Mouse (Mus musculus): ENCODE measurements around the gene Fndc3b. TPM values are rescaled to one million over a fixed set of nuclear protein-coding genes. Genes with fewer than 3 reads are reported as not detected.

The Fndc3b gene
- total RNA-seq, 4 experiments from 2014 or later: 9.2 to 12.6 (median 11.2) TPM

DNA sequence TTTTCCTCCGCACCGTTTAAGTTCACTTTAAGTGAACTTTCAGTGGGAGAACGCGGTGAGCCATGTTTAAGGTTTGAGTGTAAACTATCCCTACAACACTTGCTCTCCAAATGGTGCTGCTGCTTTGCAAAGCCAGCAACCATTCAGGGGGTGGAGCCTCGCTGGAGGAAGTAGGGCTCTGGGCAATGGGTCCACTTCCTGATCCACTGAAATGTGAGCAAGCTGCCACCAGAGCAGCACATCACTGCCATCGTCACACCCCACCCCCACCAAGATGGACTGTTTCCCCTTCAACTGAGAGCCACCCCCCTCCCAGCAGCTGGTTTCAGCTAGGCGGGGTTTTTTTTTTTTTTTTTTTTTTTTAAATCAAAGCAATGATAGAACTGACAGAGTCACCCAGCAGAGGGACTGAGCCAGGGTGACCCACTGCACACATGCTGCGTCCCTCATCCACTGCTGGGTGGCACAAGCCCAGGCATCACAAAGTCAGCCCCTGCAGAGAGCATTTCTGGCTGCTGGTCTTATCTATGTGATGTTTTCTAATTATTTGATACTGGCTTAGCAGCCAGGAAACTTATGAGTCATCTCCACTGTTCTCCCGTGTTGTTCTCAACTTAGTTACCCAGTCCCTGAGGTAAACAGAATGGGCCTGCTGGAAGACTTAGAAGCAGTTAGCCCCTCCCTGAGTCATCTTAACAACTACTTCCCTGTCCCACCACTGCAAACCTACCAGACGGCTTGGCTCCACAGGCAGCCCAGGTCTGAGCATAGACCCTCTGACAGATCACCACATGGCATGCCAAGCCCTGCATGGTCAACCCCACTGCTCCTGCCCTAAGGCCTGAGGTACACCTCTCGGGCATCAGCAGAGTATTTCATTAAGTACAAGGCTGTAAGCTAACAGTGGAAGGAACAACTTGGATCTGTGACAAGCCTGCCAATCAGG is 112.4 kb downstream of the Fndc3b start:
- no peak for DNase-seq (ENCODE audit: low spot score in 2 of 2)

DNA sequence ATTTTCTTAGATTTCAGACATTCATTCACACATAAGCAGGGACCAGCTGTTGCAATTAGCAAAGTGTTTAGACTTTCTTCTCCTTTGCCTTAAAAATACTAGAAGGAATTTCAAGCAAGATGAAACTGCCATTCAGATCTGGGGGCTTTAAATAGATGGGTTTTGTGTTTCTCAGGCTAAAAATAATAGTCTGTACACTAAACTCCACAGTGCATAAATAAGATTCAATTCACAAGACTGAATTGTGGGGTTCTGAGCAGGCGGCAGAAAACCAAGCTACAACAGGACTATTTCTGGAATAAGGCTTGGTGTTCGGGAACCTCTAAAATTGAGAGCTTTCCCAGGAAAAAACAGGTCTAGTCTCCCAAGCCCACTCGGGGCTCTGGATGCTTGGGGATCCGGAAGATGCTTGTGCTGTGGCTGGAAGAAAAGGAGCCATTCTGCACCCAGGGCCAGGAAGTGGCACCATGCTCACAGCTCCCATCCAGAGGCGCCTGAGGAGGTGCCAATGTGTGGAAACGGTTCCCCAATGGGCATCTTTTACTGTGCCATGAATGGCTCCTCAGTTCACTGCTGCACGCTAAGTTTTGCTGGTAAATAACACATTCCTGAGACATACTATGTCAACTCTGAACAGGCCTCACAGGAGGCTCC is 117.5 kb downstream of the Fndc3b start:
- DNase-seq (ENCODE audit: low spot score in 2 of 2): no peak

DNA sequence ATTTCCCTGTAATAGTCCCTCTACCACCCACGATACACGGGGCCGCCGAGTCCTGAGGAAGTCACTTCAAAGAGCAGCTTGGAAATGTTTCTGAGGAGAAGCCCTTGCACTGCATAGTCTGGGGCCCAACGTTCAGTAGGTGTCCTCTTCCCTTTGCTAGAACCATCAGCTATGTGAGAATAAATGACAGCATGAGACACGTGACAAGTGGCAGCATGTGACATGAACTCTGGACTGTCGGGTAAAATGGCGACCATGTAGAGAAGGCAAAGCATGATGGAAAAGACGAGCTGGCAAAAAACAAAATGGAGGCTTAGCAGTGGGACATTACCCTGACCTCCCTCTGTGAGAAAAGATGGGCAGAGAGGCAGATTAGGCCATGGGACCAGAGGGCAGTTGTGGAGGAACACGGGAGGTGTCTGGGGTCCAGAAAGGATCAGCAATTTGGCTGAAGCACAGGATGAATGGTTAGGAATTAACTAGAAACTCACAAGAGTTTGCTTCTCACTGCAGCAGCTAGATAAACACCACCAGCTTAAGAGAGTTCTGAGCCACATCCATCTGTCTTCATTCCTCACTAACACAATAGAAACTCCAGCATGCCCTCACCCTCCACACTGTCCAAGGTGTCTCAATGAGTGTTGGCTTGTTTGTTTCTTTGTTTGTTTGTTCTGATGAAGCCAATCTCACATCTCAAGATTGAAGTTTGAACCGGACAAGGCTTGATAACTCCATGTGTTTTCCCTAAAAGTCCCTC is 118.2 kb downstream of the Fndc3b start:
- no peak for DNase-seq (ENCODE audit: low spot score in 2 of 2)

DNA sequence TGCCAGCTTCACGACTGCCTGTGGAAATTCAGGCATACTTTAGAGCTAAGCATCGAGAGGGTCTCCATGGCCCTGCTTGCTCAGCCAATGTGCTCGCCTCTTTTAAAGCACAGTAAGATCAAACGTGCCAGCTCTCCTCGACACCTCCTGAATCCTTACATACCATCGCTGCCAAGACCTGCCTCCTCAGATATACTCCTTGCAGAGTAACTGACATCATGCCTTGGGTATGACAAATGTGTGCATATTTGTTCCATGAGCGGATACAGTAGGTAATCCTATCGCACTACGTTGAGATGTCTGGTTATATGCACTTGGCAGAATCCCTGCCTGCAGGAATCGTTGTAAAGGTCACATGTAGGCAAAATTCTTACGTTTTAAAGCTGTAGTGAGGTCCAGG is 120.3 kb downstream of the Fndc3b start:
- DNase-seq (ENCODE audit: low spot score in 2 of 2): no peak

DNA sequence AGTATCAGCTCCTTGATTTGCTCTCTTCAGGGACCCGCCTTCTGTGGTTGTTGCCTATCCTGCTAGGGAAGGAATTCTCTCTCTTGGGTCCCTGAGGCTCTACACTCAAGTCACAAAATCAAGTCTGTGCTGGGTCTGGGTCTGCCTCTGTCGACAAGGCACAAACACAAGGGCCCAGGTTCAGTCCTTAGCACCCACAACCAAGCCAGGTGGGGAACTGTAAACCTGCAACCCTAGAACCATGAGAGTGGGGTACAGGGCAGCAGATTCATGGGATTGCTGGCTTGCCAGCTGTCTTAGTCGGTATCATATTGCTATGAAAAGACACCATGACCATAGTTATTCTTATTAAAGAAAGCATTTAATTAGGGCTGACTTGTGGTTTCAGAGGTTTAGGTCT is 121.8 kb downstream of the Fndc3b start:
- no peak for DNase-seq (ENCODE audit: low spot score in 2 of 2)

DNA sequence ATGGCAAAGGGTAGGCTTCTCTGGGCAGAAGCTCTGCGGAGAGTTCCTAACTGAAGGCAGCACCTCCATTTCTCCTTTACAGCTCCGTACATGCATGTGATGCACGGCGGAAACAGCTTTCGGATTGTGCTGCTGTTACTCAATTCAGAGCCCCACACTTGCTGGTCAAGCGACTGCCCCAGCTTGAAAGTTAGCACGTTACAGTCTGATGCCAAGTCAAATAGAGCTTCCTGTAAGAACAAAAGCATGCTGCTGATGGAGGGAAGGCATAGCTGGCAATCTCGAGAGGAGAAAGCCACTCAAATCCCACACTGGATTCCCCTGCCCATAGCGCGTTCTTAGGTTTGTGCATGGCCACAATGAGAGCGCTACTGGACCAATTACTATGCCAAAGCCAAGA is 122.5 kb downstream of the Fndc3b start:
- DNase-seq (ENCODE audit: low spot score in 2 of 2): no peak

DNA sequence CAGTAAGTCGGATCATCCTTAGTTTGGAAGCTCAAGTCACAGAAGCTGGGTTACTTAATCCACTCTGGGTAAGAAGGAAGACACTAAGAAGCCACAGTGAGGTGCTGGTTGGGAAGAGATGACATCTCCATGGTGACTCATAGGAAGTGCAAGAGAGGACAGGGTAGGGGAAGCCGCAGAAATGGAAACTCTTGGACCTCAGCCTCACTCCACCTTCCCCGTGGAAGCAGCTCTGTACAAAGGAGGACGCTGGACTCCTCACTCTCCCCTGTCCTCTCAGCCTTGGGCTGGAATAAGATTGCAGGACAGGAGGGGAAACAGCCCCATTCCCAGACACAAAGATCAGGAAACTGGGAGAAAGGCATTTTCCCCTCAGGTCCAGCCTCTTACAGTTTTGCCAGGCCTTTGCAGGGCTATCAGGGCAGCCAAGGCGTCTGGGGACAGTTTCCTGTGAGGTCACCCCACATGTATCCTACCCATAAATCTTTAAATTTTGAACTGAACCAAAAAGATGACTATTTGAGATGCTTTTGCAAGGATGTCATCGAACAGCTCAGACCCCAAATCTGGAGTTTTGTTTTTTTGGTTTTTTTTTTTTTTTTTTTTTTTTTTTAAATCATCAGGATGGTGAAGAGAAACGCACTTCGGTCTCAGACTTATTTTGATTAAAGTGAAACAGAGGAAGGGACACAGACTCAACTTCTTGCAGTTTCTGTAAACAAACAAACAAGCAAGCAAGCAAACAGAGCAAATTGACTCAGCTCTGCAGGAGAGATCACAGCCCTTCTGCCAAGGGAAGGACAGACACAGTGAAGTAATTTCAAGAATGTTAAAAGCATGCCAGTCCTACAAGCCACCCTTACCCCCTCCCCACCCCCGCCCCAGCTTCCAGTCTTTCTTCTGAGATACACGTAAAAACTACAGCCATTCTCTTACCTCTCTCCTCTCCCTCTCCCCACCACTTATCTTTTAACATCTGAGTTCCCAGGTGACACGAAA is 126.2 kb downstream of the Fndc3b start:
- DNase-seq (ENCODE audit: low spot score in 2 of 2): no peak

DNA sequence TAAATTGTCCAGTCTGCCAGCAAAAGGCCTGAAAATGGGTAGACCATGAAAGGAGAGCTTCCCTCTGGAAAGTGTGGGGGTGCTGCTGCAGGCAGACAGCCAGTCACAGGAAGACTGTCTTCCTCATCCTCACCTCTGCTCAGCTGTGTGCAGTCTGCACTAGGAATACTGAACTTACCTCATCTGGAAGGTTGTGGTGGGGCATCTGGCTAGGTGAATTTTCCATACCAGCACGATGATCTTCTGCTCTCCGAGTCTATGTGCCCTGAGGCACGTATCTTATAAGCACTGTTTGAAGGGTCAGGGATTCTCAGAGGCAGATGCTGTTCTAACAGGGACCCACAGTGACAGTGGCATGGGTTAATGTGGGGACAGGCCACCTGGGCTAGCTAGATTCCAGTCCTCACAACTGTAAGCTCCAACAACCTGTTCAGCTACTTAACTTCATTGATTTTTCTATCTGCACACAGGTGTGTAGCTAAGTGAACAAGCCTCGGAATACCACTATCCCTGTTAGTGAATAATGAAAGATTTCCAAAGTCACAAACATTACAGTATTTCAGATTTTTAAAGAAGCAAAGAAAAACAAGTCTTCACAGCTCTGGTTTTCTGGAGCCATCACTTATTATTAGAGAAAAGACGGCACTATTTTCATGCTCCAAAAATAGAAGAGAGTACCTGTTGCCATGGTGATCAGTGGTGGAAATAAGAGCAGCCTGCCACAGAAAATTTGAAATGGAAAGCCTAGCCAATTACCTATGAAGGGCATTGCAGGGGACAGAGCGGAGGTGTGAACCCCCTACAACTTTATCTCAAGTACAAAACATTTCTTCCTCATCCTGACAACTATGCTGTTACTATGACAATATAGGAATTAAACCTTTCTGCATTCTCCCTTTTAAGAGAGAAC is 128.9 kb downstream of the Fndc3b start:
- no peak for DNase-seq (ENCODE audit: low spot score in 2 of 2)

DNA sequence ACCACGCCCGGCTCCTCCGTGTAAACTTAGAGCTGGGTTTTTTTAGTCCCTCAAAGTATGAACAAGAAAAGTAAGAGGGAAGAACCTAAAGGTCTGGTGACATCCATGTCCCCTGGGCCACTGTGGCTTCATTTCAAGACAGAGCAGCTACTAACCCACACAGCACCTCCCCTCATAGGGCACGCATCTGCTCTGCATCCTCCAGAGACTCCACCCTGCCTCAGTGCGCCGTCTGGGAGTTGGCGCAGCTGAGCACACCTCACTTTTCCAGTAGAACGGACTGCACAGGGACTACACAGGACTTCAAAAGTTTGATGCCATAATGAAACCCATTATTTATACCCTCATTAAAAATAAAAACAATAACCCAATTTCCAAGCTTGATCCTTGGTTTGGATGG is 130.2 kb downstream of the Fndc3b start:
- no peak for DNase-seq (ENCODE audit: low spot score in 2 of 2)

DNA sequence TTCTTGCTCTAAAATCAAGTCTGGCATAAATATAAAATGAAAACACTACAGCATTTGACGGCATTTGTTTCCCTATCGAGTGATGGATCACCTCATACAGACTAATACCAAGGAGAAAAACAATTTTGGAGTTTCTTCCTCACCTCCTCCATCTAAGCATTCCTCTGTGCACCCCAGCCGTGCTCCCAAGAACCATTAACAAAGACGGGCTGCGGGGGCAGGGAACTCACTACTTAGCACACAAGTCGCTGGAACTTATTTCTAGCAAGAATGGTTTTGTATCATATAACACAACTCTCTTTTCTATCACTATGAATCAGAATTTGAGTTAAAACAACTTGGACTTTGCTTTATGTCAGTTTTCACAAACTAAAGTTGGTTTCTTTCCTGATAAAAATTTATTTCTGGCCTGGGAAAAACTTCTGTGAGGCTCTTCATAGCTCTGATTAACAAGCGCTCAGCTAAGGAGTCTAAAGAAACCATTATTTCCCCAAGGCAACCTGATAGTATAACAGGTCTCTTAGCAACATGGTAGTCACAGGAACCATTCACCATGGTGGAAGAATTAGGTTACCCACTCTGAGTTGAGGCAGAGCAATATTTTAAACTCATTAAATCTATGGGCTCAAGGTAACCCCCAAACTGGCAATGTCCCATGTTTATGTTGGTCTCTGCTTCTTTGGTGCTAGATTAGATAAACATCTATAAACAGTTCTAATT is 131.1 kb downstream of the Fndc3b start:
- no peak for DNase-seq (ENCODE audit: low spot score in 2 of 2)

DNA sequence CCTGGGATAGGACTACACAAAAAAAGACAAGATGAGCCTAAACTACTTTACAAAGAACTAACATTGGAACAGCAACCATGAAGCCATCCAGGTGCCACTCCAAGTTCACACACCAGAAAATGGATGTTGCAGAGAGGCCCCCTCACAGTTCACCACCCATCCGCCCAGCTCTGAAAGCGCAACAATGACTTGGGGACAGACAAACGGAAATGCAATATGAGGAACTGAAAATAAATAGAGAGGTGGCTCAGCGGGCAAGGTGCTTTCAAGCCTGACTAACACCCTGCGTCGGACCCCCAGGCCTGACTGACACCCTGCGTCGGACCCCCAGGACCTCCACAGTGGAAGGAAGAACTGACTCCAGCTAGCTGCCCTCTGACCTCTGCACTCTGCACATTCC is 131.9 kb downstream of the Fndc3b start:
- DNase-seq (ENCODE audit: low spot score in 2 of 2): no peak

DNA sequence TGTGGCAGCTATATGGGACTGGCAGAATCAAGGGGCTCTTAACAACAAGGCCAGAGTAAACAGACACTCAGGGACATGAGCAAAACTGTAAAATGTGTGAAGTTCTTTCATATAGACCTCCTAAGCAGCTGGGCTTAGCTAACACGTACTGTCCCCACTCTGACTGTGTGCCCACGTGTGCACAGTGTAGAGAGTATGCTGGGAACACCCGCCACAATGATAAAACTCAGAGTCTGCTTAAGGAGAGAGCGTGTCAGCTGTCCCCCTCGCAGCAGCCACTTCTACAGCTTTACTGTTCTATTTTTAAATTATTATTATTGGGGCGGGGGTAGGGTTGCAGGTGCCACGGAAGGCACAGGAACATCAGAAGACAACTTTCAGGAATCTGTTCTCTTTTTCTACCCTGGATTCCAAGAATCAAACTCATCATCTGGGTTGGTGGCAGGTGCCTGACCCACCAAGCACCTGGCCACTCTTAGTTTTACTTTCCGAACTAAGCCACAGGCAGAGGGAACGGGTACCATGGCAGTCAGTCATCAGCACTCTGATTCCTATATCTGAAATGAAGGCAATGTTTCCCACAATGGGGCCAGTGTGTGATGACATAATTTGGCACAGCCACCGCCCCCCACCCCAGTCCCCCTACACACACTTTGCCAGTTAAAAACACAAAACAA is 133.6 kb downstream of the Fndc3b start:
- DNase-seq (ENCODE audit: low spot score in 2 of 2): no peak

DNA sequence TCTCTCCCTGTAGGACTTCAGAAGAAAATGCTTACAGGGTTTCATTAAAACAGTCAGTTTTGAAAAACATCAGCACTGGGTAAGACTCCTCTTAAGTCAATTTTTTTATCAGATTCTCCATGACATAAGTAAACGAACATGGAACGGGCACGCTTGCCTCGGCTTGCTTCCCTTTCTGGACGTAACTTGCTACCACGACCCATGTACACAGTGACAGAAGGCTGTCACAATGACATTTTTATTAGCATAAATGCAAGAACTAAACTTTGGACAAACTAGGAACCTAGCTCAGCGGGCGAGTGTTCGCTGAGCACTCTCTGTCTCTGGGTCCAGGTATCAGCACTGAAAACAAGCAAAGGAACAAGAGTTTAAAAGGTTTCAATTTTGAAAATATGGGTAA is 136.9 kb downstream of the Fndc3b start:
- no peak for DNase-seq (ENCODE audit: low spot score in 2 of 2)

DNA sequence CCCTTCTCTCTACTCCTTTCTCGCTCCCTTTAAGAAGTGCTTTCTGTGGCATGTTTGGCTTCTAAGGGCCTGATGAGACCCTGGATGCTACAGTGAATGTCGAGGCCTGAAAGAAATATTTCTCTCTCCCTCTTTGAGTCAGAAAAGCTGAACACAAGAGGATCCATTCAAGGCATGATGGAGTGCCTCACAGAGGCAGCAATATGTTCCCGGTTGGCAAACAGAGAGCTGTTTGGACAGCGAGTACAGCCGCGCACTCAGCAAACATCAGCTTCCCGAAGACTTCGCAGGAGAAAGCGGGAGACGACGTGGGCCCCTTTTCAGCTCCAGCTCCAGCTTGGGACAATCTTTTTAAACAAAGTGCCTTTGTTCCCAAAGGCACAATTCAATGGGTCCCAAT is 137.6 kb downstream of the Fndc3b start:
- no peak for DNase-seq (ENCODE audit: low spot score in 2 of 2)

DNA sequence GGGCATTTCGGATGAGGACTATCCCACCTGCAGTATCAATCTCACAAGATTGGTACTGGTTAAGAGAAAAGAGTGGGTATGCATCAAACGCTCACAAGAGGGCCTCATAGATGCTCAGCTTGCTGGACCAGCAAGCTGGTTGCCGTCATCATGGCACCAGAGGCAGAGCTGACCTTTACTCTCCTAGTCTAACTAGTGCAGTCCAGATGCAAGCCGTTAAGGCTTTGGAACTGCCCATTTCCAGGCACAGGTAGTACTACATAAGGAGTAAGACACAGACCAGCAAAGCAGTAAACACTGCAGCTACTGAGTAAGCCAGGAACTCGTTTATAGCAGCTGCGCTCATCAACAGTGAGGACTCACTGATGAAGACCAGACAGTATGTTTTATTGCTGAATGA is 138.8 kb downstream of the Fndc3b start:
- peak in 1 of 2 experiments; percentile 12 for DNase-seq (ENCODE audit: low spot score in 2 of 2)

DNA sequence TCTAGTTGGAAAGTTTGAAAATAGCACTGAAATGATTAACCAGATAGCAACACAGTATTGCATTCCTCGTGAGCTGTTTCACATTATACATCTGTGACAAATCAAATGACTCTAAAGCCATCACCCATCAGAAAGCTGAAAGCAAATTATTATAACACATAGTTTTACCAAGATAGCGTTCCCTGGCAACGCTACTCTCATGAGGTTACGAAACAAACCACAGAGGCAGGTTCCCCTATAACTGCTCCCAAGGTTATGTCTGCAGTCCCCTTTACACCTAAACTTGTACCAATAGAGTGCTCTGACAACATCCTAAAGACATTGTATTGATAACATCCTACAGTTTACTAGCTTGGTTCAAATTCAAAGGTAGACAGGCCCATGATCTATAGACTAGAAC is 145.8 kb downstream of the Fndc3b start:
- DNase-seq (ENCODE audit: low spot score in 2 of 2): no peak

DNA sequence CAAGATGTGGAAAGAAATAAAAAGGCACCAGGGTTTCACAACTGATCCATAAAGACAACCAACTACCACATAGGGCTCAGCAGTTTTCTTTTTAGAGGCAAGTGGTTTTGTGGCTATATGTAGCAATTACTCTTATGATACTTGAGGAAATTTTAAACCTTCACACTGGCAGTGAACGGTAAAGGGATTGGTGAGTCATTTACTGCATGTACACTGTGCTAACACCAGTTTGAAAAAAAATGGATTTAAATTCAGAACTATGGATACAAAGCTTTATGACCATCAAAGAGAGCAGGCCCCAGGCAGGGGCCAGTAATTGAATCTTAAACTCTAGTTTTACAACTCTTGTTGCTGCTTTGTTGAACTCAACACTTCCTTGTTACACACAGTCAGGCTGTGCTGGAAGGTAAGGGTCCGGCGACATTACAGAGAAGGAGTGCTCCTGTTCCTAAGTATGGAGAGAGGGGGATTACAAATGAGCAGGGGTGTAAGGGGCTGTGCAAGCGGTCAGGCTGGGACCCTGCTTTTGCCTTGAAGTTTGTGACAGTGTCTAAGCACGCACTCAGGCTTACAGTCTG is 148.0 kb downstream of the Fndc3b start:
- no peak for DNase-seq (ENCODE audit: low spot score in 2 of 2)

DNA sequence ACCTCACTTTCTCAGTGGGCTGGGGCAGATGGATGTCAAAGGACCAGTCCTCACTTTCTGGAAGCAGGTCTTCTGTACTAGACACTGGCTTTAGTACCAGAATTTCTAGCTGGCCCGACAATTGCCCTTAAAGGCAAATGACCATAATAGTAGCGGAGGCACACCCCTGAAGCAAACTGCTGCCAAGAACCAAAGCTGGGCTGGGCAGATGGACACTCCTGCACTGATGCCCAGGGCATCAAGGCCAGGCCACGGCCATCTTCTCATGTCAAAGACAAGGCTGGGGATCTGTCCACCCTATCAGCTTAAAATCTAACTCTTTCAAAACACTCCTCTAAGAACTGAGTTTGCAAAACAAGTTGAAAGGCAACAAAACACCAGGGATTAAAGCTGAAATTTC is 148.6 kb downstream of the Fndc3b start:
- DNase-seq (ENCODE audit: low spot score in 2 of 2): no peak

All from gastrocnemius, adult 8-10 months (tissue).